Mouse (Mus musculus) ES-E14 (cell line): ENCODE measurements at regions not wholly inside any gene's neighbourhood (a gene's known extent, or its start where the extent isn't known, plus 50 kb on each side); places are given as distances from the start of the nearest gene placed in this dataset.
"Not testable (repeated sequence)": the region's sequence is repeated elsewhere in the genome, so short reads cannot be mapped to it uniquely, and the experiment has no call there.

Experiments used
- CHD2 ChIP-seq: IDR thresholded peaks from 2 replicates; pipeline ENCODE4 v1.6.1; 2014; ENCODE audit warnings: mild to moderate bottlenecking, low read depth, low read length, inconsistent platforms
- HCFC1 ChIP-seq: IDR thresholded peaks from 2 replicates; pipeline ENCODE4 v1.6.1; 2012; ENCODE audit warnings: low read length, inconsistent platforms, borderline replicate concordance; ENCODE audit not compliant: insufficient read depth
- MAFK ChIP-seq: IDR thresholded peaks from 2 replicates; pipeline ENCODE4 v1.6.1; 2014; ENCODE audit warnings: mild to moderate bottlenecking, low read depth, low read length, inconsistent platforms; ENCODE audit not compliant: insufficient read depth

DNA sequence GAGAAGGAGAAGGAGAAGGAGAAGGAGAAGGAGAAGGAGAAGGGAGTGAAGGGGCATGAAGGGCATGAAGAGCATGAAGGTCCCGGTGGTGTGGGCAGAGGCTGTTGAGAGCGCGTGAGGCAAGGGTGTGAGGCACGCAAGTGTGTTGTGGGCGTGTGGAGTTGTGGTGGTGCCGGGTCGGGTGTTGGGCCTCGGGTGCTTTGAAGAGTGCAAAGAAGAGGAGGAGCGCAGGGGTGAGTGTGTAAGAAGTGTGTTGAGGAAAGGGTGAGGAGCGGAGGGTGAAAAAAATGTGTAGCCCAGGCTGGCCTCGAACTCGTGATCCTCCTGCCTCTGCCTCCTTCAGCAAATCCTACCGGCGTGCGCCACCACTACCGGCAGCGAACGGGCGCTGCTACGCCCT lies 69.4 kb downstream of the Pdia4 start:
- not testable (repeated sequence) for TF ChIP-seq HCFC1, CHD2, MAFK
